Mouse (Mus musculus) liver, postnatal 0 days (tissue): ENCODE results near the gene Cxcr6.

ENCODE experiments used
- CTCF ChIP-seq: sonication (generic); IDR thresholded peaks from 2 replicates; pipeline ENCODE4 v1.5.1; 2016; ENCODE audit warnings: antibody characterized with exemption, low read depth
- EP300 ChIP-seq: IDR thresholded peaks from 2 replicates; pipeline ENCODE4 v1.6.1; 2016; ENCODE audit warnings: antibody characterized with exemption, low read depth, mild to moderate bottlenecking

GRCm38 (mm10) chr9:123769532-123769931 is 36.7 kb upstream of the Cxcr6 start:
- TF ChIP-seq CTCF, result no peak
- no peak for TF ChIP-seq EP300
